Mouse (Mus musculus) CD4-positive, CD25-positive, alpha-beta regulatory T cell, adult 9 weeks (primary cell): Measurements from ENCODE around the gene Mettl18. TPM values are rescaled to one million over a fixed set of nuclear protein-coding genes. Genes with fewer than 3 reads are reported as not detected.

Experiments used
- polyA plus RNA-seq: library from polyadenylated mRNA; unstranded; fragments of 100-300 nt; shearing (Covaris generic); gene quantifications from one replicate; pipeline ENCODE4 v1.2.1, GENCODE M21; 2017

Mettl18 gene
- polyA plus RNA-seq = 24.7 TPM

GRCm38 (mm10) chr1:163994721-163995608 lies at the start of gene Mettl18, which contains the start of gene BC055324:
Gene Mettl18, plus strand, starts transcription at chr1:163994889.
Gene BC055324, minus strand, starts transcription at chr1:163994796.

Other genes starting within 250 kb of the Mettl18 start
- gene Kifap3, start 215.3 kb upstream of the Mettl18 start, polyA plus RNA-seq = 3.4 TPM
- gene Scyl3, start 65.8 kb upstream of the Mettl18 start, polyA plus RNA-seq = 42.2 TPM
- gene BC055324, start 93 bp upstream of the Mettl18 start, polyA plus RNA-seq = 3.8 TPM
- 0.27 TPM for gene Sele, start 53.3 kb downstream of the Mettl18 start, polyA plus RNA-seq
- 999 TPM for gene Sell, start 67.1 kb downstream of the Mettl18 start, polyA plus RNA-seq
- gene Selp, start 120.4 kb downstream of the Mettl18 start, polyA plus RNA-seq = 3.0 TPM
- 0.04 TPM for gene F5, start 156.9 kb downstream of the Mettl18 start, polyA plus RNA-seq